Mouse (Mus musculus) WW6 (cell line): ENCODE data around the gene Slc39a7.
"Not testable (repeated sequence)": the region's sequence is repeated elsewhere in the genome, so short reads cannot be mapped to it uniquely, and the experiment has no call there.

ENCODE experiments used
- DNase-seq: peaks from one replicate; pipeline ENCODE4 v3.0.0-alpha.2; 2013; ENCODE audit warnings: low read depth, low spot score

Slc39a7 gene

GRCm38 (mm10) chr17:34000150-34000537 lies 31.3 kb downstream of the Slc39a7 start, which contains the start of gene H2-K1:
Gene H2-K1 (minus strand): TSS chr17:34000347.
- no peak for DNase-seq

- no peak for DNase-seq
Observed at GRCm38 (mm10) chr17:33999341-34000149, 31.9 kb downstream of the Slc39a7 start.

GRCm38 (mm10) chr17:33998697-33999096 lies 32.8 kb downstream of the Slc39a7 start:
- not testable (repeated sequence) for DNase-seq

- DNase-seq, result not testable (repeated sequence)
Observed at GRCm38 (mm10) chr17:33997025-33997424, 34.5 kb downstream of the Slc39a7 start.

- DNase-seq, result no peak
Observed at GRCm38 (mm10) chr17:33995651-33996050, 35.8 kb downstream of the Slc39a7 start.

- no peak for DNase-seq
Observed at GRCm38 (mm10) chr17:33994959-33995358, 36.5 kb downstream of the Slc39a7 start.

GRCm38 (mm10) chr17:33991788-33992664 lies 39.5 kb downstream of the Slc39a7 start:
- no peak for DNase-seq

GRCm38 (mm10) chr17:33982136-33982535 lies 49.3 kb downstream of the Slc39a7 start:
- DNase-seq, result not testable (repeated sequence)

- DNase-seq, result peak; percentile 79
Observed at GRCm38 (mm10) chr17:33981192-33981909, 50.1 kb downstream of the Slc39a7 start.

- no peak for DNase-seq
Observed at GRCm38 (mm10) chr17:33980181-33981035, 51.1 kb downstream of the Slc39a7 start.

- DNase-seq, result no peak
Observed at GRCm38 (mm10) chr17:33979512-33980050, 51.9 kb downstream of the Slc39a7 start.

- no peak for DNase-seq
Observed at GRCm38 (mm10) chr17:33978631-33979031, 52.9 kb downstream of the Slc39a7 start.
